Mouse (Mus musculus): ENCODE data around the gene Pspc1. TPM values are rescaled to one million over a fixed set of nuclear protein-coding genes. Genes with fewer than 3 reads are reported as not detected.
"Not testable (repeated sequence)": the region's sequence is repeated elsewhere in the genome, so short reads cannot be mapped to it uniquely, and the experiment has no call there.

Pspc1 gene
- polyA plus RNA-seq, 1 experiment from 2014 or later = 36.1 TPM

- ATAC-seq (replicated peaks; ENCODE audit: low FRiP score) = peak; percentile 44; the same call in 1 of the 2 replicates
- Histone ChIP-seq H3K9me3 (replicated peaks) (no peaks in the 10 kb centered on the region), H3K9ac (peak overlapping the region; percentile 95), H3K4me1 (peaks cover 29% of the 10 kb centered on the region), H3K27ac (peak overlapping the region; percentile 96), H3K27me3 (no peaks in the 10 kb centered on the region), H3K36me3 (peaks cover 10% of the 10 kb centered on the region; the same call in 1 of the 2 replicates), H3K4me3 (replicated peaks) (peak overlapping the region; percentile 98), H3K4me2 (peak overlapping the region; percentile 79)
- under 1% methylated on average over 71 of the region's 71 CpGs for WGBS
These were observed 568 bp downstream of the Pspc1 start for GRCm38 (mm10) chr14:56777360-56778136.

DNA sequence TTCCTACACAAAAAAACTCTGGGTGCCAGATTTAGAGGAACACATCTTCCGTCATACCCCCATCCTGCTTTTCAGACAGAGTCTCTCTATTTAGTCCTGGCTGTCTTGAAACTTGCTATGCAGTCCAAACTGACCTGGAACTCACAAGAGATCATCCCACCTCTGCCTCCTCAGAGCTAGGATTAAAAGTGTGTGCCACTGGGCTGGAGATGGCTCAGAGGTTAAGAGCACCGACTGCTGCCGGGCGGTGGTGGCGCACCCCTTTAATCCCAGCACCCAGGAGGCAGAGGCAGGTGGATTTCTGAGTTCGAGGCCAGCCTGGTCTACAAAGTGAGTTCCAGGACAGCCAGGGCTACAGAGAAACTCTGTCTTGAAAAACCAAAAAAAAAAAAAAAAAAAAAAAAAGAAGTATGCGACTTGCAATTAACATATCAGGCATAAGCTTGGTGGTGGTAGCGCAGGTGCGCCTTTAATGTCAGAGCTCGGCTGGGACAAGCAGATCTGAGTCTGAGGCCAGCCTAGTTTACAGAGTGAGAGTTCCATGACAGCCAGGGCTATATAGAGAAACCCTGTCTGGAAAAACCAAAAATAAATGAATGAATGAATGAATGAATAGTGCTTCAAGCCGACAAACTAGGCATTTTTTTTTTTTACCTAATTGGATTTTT, 1.4 kb downstream of the Pspc1 start:
- no peak overlapping the region for H3K27ac ChIP-seq
- H3K36me3 ChIP-seq = peaks cover 15% of the 10 kb centered on the region
- H3K4me1 ChIP-seq = peaks cover 29% of the 10 kb centered on the region
- peak overlapping the region; percentile 98 for H3K4me3 ChIP-seq (replicated peaks)
- peak overlapping the region; percentile 79 for H3K4me2 ChIP-seq
- H3K27me3 ChIP-seq = no peaks in the 10 kb centered on the region
- WGBS = 25% methylated on average over 11 of the region's 11 CpGs
- H3K9ac ChIP-seq = peak overlapping the region; percentile 95; the same call in 1 of the 2 replicates
- no peaks in the 10 kb centered on the region for H3K9me3 ChIP-seq (replicated peaks)
- no peak for ATAC-seq (replicated peaks; ENCODE audit: low FRiP score)

GRCm38 (mm10) chr14:56775416-56775815, 2.7 kb downstream of the Pspc1 start:
- Histone ChIP-seq H3K4me1 (peaks cover 29% of the 10 kb centered on the region), H3K4me3 (replicated peaks) (peak overlapping the region; percentile 31), H3K27ac (no peak overlapping the region), H3K9me3 (replicated peaks) (no peaks in the 10 kb centered on the region), H3K27me3 (no peaks in the 10 kb centered on the region), H3K4me2 (peak overlapping the region; percentile 79), H3K36me3 (peaks cover 27% of the 10 kb centered on the region), H3K9ac (no peak overlapping the region)
- whole genome bisulfite sequencing = 70% methylated on average over 4 of the region's 4 CpGs
- ATAC-seq (replicated peaks; ENCODE audit: low FRiP score) = no peak

DNA sequence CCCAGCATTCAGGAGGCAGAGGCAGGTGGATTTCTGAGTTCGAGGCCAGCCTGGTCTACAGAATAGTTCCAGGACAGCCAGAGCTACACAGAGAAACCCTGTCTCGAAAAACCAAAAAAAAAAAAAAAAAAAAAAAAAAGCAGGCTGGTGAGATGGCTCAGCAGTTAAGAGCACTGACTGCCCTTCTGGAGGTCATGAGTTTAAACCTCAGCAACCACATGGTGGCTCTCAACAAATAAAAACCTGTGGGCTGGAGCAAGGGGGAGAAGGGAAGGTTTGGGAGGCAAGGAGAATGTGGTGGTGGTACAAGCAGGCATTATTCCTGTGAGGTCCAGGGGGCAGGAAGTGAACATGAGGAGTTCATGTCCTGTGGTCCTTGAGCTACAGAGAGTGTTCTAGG, 11.7 kb downstream of the Pspc1 start:
- not testable (repeated sequence) for H3K4me1 ChIP-seq; H3K27me3 ChIP-seq; ATAC-seq (replicated peaks; ENCODE audit: low FRiP score); H3K9me3 ChIP-seq (replicated peaks); H3K27ac ChIP-seq; H3K9ac ChIP-seq; H3K4me2 ChIP-seq; H3K4me3 ChIP-seq (replicated peaks)
- 81% methylated on average over 2 of the region's 2 CpGs for WGBS
- H3K36me3 ChIP-seq = peaks cover 81% of the 10 kb centered on the region

DNA sequence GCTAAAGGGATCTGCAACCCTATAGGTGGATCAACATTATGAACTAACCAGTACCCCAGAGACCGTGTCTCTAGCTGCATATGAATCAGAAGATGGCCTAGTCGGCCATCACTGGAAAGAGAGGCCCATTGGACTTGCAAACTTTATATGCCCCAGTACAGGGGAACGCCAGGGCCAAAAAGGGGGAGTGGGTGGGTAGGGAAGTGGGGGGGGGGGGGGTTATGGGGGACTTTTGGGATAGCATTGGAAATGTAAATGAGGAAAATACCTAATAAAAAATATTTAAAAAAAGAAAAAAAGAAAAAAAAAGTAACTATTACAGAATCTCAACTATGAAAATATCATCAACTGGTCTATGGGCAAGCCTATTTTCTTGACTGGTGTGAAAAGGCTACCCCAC, 13.0 kb downstream of the Pspc1 start:
- not testable (repeated sequence) for H3K4me1 ChIP-seq; ATAC-seq (replicated peaks; ENCODE audit: low FRiP score); H3K27ac ChIP-seq; H3K27me3 ChIP-seq; H3K9me3 ChIP-seq (replicated peaks); H3K4me3 ChIP-seq (replicated peaks); H3K4me2 ChIP-seq; H3K9ac ChIP-seq
- peaks cover 81% of the 10 kb centered on the region for H3K36me3 ChIP-seq
- WGBS = 75% methylated on average over 3 of the region's 3 CpGs

DNA sequence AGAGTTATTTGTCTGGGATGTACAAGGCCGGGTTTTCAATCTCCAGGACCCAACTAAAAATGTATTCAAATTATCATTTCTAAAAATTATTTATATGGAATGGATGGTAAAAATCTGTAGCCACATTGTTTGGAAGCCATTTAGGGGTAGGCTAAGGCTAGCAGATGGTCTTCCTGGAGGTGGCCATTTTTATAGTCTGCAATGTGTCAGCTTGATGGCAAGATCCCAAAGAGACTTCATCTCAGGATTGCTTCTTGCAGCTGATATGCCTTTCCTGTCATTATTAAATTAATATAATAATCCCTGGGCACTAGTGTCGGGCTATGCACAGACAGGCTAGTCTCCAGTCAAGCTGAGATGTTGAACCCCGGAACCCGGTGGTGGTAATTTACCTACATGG, 26.8 kb downstream of the Pspc1 start:
- WGBS = 87% methylated on average over 4 of the region's 4 CpGs
- no peaks in the 10 kb centered on the region for H3K4me1 ChIP-seq
- H3K27me3 ChIP-seq = no peaks in the 10 kb centered on the region
- no peak for ATAC-seq (replicated peaks; ENCODE audit: low FRiP score)
- H3K36me3 ChIP-seq = peaks cover 64% of the 10 kb centered on the region
- H3K27ac ChIP-seq = no peak overlapping the region
- H3K9me3 ChIP-seq (replicated peaks) = no peaks in the 10 kb centered on the region
- H3K4me2 ChIP-seq = no peak overlapping the region
- H3K4me3 ChIP-seq (replicated peaks) = no peak overlapping the region
- H3K9ac ChIP-seq = no peak overlapping the region

DNA sequence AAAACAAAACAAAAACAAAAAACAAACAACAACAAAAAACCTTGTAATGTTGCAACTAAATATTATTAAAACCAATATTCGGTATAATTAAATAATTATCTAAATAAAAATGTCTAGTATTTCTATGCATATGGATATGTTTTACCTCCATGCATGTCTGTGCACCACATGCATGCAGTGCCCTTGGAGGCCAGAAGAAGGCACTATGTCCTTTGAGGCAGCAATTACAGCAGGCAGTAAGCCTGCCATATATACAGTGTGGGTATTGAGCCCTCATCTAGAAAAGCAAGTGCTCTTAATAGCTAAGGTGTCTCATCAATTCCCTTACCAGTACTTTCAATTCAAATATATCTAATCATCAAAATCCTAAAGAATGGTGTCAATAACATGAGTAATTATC, 37.9 kb downstream of the Pspc1 start:
- Histone ChIP-seq H3K9me3 (replicated peaks) (no peaks in the 10 kb centered on the region), H3K36me3 (peaks cover 31% of the 10 kb centered on the region), H3K4me2 (no peak overlapping the region), H3K9ac (no peak overlapping the region), H3K4me1 (no peaks in the 10 kb centered on the region), H3K4me3 (replicated peaks) (no peak overlapping the region), H3K27ac (no peak overlapping the region), H3K27me3 (no peaks in the 10 kb centered on the region)
- 98% methylated on average over 1 of the region's 1 CpGs for WGBS
- ATAC-seq (replicated peaks; ENCODE audit: low FRiP score) = no peak

- Histone ChIP-seq H3K27ac (no peak overlapping the region), H3K27me3 (no peaks in the 10 kb centered on the region), H3K4me1 (no peaks in the 10 kb centered on the region), H3K4me3 (replicated peaks) (no peak overlapping the region), H3K9ac (no peak overlapping the region), H3K36me3 (peaks cover 22% of the 10 kb centered on the region), H3K4me2 (no peak overlapping the region), H3K9me3 (replicated peaks) (no peaks in the 10 kb centered on the region)
- 83% methylated on average over 1 of the region's 1 CpGs for WGBS
- ATAC-seq (replicated peaks; ENCODE audit: low FRiP score) = no peak
These were observed 51.6 kb downstream of the Pspc1 start for GRCm38 (mm10) chr14:56726493-56726892.

GRCm38 (mm10) chr14:56705687-56706086, 72.4 kb downstream of the Pspc1 start:
- Histone ChIP-seq H3K4me1 (0 out of 2 replicates have a peak, but pooled peaks cover 11% of the 10 kb centered on the region), H3K36me3 (peaks cover 14% of the 10 kb centered on the region), H3K9me3 (replicated peaks) (no peaks in the 10 kb centered on the region), H3K27ac (no peak overlapping the region), H3K27me3 (no peaks in the 10 kb centered on the region), H3K4me3 (replicated peaks) (no peak overlapping the region), H3K9ac (no peak overlapping the region), H3K4me2 (no peak overlapping the region)
- WGBS = 56% methylated on average over 4 of the region's 4 CpGs
- no peak for ATAC-seq (replicated peaks; ENCODE audit: low FRiP score)

- Histone ChIP-seq H3K27ac (no peak overlapping the region), H3K36me3 (peaks cover 37% of the 10 kb centered on the region), H3K27me3 (no peaks in the 10 kb centered on the region), H3K4me3 (replicated peaks) (no peak overlapping the region), H3K9ac (no peak overlapping the region), H3K4me1 (0 out of 2 replicates have a peak, but pooled peaks cover 10% of the 10 kb centered on the region), H3K4me2 (no peak overlapping the region), H3K9me3 (replicated peaks) (no peaks in the 10 kb centered on the region)
- 94% methylated on average over 4 of the region's 4 CpGs for WGBS
- no peak for ATAC-seq (replicated peaks; ENCODE audit: low FRiP score)
These were observed 75.5 kb downstream of the Pspc1 start for GRCm38 (mm10) chr14:56702644-56703043.

GRCm38 (mm10) chr14:56697836-56698235, 80.3 kb downstream of the Pspc1 start:
- Histone ChIP-seq H3K36me3 (peaks cover 80% of the 10 kb centered on the region), H3K27ac (no peak overlapping the region), H3K4me1 (no peaks in the 10 kb centered on the region), H3K4me2 (no peak overlapping the region), H3K27me3 (no peaks in the 10 kb centered on the region), H3K9ac (no peak overlapping the region), H3K9me3 (replicated peaks) (no peaks in the 10 kb centered on the region), H3K4me3 (replicated peaks) (no peak overlapping the region)
- no peak for ATAC-seq (replicated peaks; ENCODE audit: low FRiP score)
- 91% methylated on average over 5 of the region's 5 CpGs for WGBS

DNA sequence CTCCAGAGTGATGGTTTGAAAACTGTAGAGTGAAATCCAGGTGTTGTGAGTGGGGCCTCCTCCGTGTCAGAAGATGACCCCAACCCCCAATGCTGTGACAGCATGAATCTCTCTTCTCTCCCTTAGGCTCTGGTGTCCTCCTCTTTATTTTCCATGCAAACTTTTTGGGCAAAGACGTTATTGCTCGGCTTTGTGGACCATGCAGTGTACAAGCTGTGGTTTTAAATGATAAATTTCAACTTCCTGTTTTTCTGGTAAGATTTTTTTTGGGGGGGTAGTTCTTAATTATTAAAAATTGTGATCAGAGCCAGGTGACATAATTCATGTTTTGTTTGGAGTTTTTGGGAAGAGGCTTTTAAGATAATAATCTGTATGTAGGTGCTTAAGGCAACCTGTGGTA, 82.6 kb downstream of the Pspc1 start:
- Histone ChIP-seq H3K9me3 (replicated peaks) (no peaks in the 10 kb centered on the region), H3K27me3 (no peaks in the 10 kb centered on the region), H3K9ac (no peak overlapping the region), H3K4me3 (replicated peaks) (no peak overlapping the region), H3K36me3 (peaks cover 99% of the 10 kb centered on the region), H3K27ac (no peak overlapping the region), H3K4me2 (no peak overlapping the region), H3K4me1 (no peaks in the 10 kb centered on the region)
- no peak for ATAC-seq (replicated peaks; ENCODE audit: low FRiP score)
- 76% methylated on average over 3 of the region's 3 CpGs for WGBS

Data from kidney, embryonic 15.5 days (tissue).